Mouse (Mus musculus) heart, embryonic 15.5 days (tissue): ENCODE results near the gene Slc4a5. TPM values are rescaled to one million over a fixed set of nuclear protein-coding genes. Genes with fewer than 3 reads are reported as not detected.

ENCODE experiments used
- ATAC-seq: fragments of 200-750 bp; cut with Nextera tagmentation; replicated peaks from 2 replicates; pipeline ENCODE4 v1.8.0; 2017; ENCODE audit warnings: low read depth, moderate TSS enrichment; ENCODE audit not compliant: insufficient number of reproducible peaks, insufficient read depth, low FRiP score
- H3K27ac ChIP-seq: fragments of 300-500 bp; sonication (generic); 2 replicates; pipeline ENCODE4 v1.5.1; 2015; ENCODE audit warnings: mild to moderate bottlenecking, inconsistent platforms
- H3K27me3 ChIP-seq: fragments of 300-500 bp; sonication (generic); 2 replicates; pipeline ENCODE4 v1.6.1; 2015; ENCODE audit warnings: inconsistent platforms
- H3K36me3 ChIP-seq: fragments of 300-500 bp; sonication (generic); 2 replicates; pipeline ENCODE4 v1.6.1; 2015; ENCODE audit warnings: mild to moderate bottlenecking, inconsistent platforms
- H3K4me1 ChIP-seq: fragments of 300-500 bp; sonication (generic); replicated peaks from 2 replicates; pipeline ENCODE4 v1.6.1; 2015; ENCODE audit warnings: inconsistent platforms
- H3K4me2 ChIP-seq: fragments of 300-500 bp; sonication (generic); 2 replicates; pipeline ENCODE4 v1.6.1; 2015; ENCODE audit warnings: inconsistent platforms, mild to moderate bottlenecking, moderate library complexity
- H3K4me3 ChIP-seq: fragments of 300-500 bp; sonication (generic); 2 replicates; pipeline ENCODE4 v1.5.1; 2015; ENCODE audit warnings: mild to moderate bottlenecking, inconsistent platforms
- H3K9ac ChIP-seq: fragments of 300-500 bp; sonication (generic); 2 replicates; pipeline ENCODE4 v1.6.1; 2015; ENCODE audit warnings: mild to moderate bottlenecking, inconsistent platforms
- H3K9me3 ChIP-seq: fragments of 300-500 bp; sonication (generic); replicated peaks from 2 replicates; pipeline ENCODE4 v1.6.1; 2016; ENCODE audit warnings: inconsistent platforms
- WGBS: fragments of 180-500 bp; shearing (Covaris S2); methylation state at CpG from one replicate; pipeline ENCODE4 v1.1.7; 2015; ENCODE audit warnings: mixed read lengths; 5-methylcytosine and 5-hydroxymethylcytosine counted together
- polyA plus RNA-seq: library from polyadenylated mRNA; unstranded; fragments of >200 nt; fragmentation: Nextera tagmentation; extraction: Ambion mirVana; gene quantifications from 2 replicates; pipeline ENCODE4 v1.2.1, GENCODE M21; 2015

Gene Slc4a5
- polyA plus RNA-seq: 0.22 and 0.28 TPM in 2 replicates

DNA sequence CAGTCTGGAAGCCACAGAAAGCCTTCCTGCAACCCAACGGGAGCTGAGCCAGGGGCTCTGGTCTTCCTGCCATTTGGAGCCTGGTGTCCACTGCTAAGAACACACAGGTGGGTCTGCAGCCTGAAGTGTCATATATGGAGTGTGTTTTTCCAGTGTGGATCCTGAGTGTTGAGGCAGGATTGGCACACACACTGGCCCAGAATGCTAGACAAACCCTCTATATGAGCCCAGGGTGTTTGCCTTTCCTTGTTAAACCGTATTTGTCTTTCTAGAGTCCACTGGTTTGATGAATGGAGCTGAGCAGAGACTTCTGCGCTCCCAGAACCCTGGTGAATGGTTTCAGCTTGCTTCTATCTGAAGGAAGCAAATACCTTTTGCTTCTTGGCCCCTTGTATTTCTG lies at the start of gene Slc4a5:
Gene Slc4a5 (plus strand): TSS at position 15 of the 400 bp plus-strand sequence.
- Histone ChIP-seq H3K4me3 (no peak within 1 kb of the TSS), H3K4me1 (no peaks in the 10 kb centered on the region), H3K36me3 (no peaks in the 10 kb centered on the region), H3K9ac (no peak within 1 kb of the TSS), H3K27ac (no peak within 1 kb of the TSS), H3K4me2 (no peak within 1 kb of the TSS), H3K27me3 (no peaks in the 10 kb centered on the region), H3K9me3 (no peaks in the 10 kb centered on the region)
- WGBS: 64% methylated on average over 3 of the region's 3 CpGs
- ATAC-seq: no peak

DNA sequence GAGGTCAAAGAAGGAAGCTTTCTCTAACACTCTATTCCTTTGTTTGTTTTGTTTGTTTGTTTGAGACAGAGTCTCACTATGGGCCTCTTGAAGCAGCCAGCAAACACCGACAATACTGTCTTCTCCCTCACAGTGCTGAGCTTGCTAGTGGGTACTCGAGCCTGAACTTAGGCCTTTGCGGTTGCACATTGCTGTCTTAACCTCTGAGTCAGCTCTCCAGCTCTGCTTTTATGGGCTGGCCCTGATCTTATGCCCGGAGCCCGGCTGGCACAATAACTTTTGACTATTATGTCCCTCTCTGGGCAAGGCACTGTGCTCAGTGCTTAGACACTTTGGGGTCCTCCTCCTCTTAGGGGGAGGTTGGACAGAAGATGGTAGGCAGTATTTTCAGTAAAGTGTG lies 49.8 kb upstream of the Slc4a5 start:
- Histone ChIP-seq H3K4me3 (no peak overlapping the region), H3K9ac (no peak overlapping the region), H3K27ac (no peak overlapping the region), H3K27me3 (no peaks in the 10 kb centered on the region), H3K4me1 (peaks cover 21% of the 10 kb centered on the region), H3K4me2 (no peak overlapping the region), H3K9me3 (no peaks in the 10 kb centered on the region), H3K36me3 (no peaks in the 10 kb centered on the region)
- 82% methylated on average over 5 of the region's 5 CpGs for WGBS
- no peak for ATAC-seq

DNA sequence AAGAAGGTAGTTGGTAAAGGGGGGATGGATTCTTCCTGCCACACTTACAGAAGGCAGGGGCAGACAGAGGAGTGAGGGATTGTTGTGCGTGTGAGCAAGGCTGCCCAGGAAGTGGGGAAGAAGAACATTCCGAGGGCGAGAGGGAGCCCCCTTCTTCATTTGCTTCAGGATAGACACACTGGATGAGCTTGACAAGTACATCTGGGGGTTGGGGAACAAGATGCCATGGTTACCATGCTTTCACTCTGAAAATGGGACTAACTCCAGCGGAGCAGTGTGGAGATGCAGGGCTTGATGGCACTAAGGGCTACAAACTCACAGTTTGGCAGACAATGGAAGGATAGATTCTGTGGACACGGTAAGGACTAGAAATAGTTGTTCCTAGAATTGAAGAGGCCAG lies 48.6 kb upstream of the Slc4a5 start:
- ATAC-seq: no peak
- no peaks in the 10 kb centered on the region for H3K9me3 ChIP-seq
- H3K27me3 ChIP-seq: no peaks in the 10 kb centered on the region
- H3K9ac ChIP-seq: no peak overlapping the region
- H3K4me2 ChIP-seq: no peak overlapping the region
- no peak overlapping the region for H3K4me3 ChIP-seq
- no peaks in the 10 kb centered on the region for H3K36me3 ChIP-seq
- 74% methylated on average over 5 of the region's 5 CpGs for WGBS
- H3K4me1 ChIP-seq: peaks cover 19% of the 10 kb centered on the region
- H3K27ac ChIP-seq: no peak overlapping the region

DNA sequence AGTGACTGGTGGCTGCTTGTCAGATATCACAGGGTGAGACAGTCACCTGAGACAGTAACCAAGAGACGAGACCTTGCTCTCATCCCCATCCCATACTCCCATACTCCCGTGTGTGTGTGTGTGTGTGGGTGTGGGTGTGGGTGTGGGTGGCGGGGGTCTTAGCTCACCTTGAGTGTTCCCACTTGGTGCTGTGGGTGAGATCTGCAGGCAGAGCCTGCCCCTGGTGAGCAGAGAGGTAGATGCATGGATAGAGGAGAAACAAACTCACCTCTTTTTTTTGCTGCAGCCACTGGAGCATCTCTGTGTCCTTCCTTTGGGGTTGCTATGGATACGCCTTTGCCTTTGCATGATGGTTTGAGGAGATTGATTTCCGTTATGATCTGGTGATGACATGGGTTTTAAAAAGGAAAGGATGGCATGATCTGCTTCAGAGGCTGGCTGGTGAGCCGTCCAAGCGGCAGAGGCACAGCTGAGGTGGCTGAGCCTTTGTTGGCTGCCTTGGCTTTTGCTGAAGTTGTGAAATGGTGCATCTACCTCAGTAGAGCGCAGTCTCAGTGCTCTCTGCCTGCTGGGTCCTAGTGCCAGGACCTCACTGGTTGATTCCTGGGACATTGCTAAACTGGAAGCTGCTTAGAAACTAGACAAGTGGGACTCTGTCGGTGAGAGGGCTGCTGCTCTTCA lies 47.2 kb upstream of the Slc4a5 start:
- H3K4me2 ChIP-seq: no peak overlapping the region
- ATAC-seq: no peak
- H3K9me3 ChIP-seq: no peaks in the 10 kb centered on the region
- H3K27me3 ChIP-seq: no peaks in the 10 kb centered on the region
- H3K4me3 ChIP-seq: no peak overlapping the region
- peaks cover 4% of the 10 kb centered on the region; the same call in 1 of the 2 replicates for H3K36me3 ChIP-seq
- 71% methylated on average over 9 of the region's 9 CpGs for WGBS
- H3K4me1 ChIP-seq: 0 out of 2 replicates have a peak, but pooled peaks cover 8% of the 10 kb centered on the region
- H3K27ac ChIP-seq: no peak overlapping the region
- H3K9ac ChIP-seq: no peak overlapping the region

DNA sequence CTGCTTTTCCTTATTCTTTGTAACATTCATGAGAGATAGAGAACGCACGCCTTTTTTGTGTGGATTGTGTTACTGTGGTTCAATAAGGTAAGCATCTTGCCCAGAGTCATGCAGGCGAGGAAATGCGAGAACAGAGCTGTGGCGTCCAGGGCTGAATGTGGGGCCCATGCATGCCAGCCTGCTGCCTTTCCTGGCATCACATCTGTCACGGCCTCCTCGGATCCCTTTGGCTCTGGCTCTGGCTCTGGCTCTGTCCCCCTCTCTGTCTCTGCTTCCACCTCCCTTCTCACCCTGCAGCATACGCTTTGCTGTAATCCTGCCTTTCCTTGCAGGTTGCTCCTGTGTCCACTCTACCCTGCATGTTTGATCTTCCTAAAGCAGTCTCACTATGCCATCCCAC lies 43.6 kb upstream of the Slc4a5 start:
- no peaks in the 10 kb centered on the region for H3K27me3 ChIP-seq
- WGBS: 81% methylated on average over 8 of the region's 8 CpGs
- no peak overlapping the region for H3K4me2 ChIP-seq
- no peaks in the 10 kb centered on the region for H3K9me3 ChIP-seq
- H3K4me1 ChIP-seq: peaks cover 17% of the 10 kb centered on the region
- ATAC-seq: no peak
- H3K36me3 ChIP-seq: peaks cover 4% of the 10 kb centered on the region; the same call in 1 of the 2 replicates
- H3K4me3 ChIP-seq: no peak overlapping the region
- H3K9ac ChIP-seq: no peak overlapping the region
- no peak overlapping the region for H3K27ac ChIP-seq

DNA sequence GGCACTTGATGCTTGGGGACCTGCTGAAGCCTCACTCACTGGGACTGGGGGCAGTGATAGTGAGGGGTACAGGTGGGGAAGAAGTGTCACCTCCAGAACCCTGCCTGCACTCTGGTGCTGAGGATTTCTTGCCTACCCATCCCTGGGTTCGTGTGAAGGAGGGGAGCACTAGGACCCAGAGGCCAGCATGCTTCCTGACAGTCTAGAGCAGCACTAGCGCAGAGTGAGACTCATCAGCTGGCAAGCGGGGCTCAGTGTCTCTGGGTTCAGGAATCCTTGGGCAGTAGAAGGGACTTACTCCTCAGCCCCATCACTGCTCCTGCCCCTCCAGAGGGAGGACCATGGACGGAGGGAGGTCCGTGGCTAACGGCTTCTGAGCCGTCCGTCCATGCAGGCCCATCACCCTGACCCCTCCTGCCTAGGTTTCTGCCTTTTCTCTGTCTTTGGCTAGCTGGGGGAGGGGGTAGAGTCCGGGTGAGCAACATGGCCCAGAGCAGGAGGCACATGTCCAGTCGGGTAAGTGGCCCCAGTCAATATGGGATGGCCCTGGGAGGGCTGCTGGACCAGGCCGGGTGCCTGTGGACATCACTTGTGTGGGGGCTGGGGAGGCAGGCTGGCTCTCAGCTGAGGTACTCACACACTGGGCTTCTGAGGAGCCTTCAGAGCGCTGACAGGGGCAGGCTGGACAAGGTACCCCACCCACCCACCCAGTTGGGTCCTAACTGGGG lies 40.1 kb upstream of the Slc4a5 start:
- Histone ChIP-seq H3K27me3 (no peaks in the 10 kb centered on the region), H3K9me3 (no peaks in the 10 kb centered on the region), H3K36me3 (peaks cover 27% of the 10 kb centered on the region), H3K27ac (no peak overlapping the region), H3K4me1 (peaks cover 15% of the 10 kb centered on the region), H3K4me2 (peak overlapping the region; percentile 65), H3K9ac (peak overlapping the region; percentile 50), H3K4me3 (peak overlapping the region; percentile 35)
- WGBS: 29% methylated on average over 12 of the region's 12 CpGs
- peak; percentile 42; the same call in 1 of the 2 replicates for ATAC-seq

DNA sequence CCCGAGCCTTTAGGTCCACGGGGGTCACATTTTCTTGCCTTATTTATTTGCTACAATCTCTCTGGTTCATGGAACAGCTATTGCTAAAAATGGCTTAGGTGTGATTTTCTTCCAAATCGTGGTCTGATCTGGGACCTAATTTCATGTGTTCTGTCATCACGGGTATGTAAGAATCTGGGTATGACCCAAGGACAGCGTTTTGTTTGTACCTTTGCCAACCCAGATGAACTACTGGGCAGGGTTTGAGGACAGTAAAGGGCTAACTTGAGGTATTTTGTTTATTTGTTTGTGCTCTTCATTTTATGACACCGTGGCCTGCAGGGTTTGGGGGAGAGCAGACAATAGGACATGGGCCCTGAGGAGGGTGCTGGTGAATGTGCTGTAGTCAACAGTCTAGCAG lies 39.0 kb upstream of the Slc4a5 start:
- H3K27ac ChIP-seq: no peak overlapping the region
- 70% methylated on average over 6 of the region's 6 CpGs for WGBS

DNA sequence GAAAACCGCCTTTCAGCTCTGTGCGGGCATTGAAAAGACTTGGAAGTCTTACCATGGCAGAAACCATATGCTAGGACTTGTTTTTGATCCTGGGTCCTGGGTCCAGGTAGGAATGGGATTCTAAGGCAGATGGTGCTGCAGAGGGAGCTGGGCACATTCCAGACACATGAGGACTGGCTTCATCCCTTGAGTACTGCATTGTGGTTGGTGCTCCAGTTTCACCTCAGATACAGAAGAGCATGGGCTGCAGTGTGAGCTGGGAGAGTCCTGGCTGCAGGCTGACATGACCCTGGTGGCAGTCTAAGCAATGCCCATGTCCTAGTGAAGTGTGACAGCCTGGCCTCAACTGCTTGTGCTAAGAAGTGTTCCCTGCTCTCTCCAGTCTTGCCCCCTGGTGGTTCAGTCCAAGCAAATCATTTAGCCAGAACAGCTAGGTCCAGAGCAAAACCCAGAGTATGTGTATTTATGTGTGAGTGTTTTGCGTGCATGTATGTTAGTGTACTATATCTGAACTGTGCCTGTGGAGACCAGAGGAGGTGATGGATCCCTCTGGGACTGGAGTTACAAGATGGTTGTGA lies 34.7 kb upstream of the Slc4a5 start:
- H3K4me3 ChIP-seq: no peak overlapping the region
- no peak overlapping the region for H3K9ac ChIP-seq
- H3K4me2 ChIP-seq: no peak overlapping the region
- H3K27ac ChIP-seq: no peak overlapping the region
- ATAC-seq: no peak
- no peaks in the 10 kb centered on the region for H3K27me3 ChIP-seq
- H3K36me3 ChIP-seq: peaks cover 32% of the 10 kb centered on the region
- 90% methylated on average over 3 of the region's 3 CpGs for WGBS
- H3K9me3 ChIP-seq: no peaks in the 10 kb centered on the region
- peaks cover 23% of the 10 kb centered on the region for H3K4me1 ChIP-seq

More for the DNA sequence above, 39.0 kb upstream of the Slc4a5 start:
- peaks cover 17% of the 10 kb centered on the region for H3K4me1 ChIP-seq
- H3K9me3 ChIP-seq: no peaks in the 10 kb centered on the region
- H3K36me3 ChIP-seq: peaks cover 30% of the 10 kb centered on the region
- H3K27me3 ChIP-seq: no peaks in the 10 kb centered on the region
- no peak overlapping the region for H3K9ac ChIP-seq
- no peak for ATAC-seq
- no peak overlapping the region for H3K4me2 ChIP-seq
- H3K4me3 ChIP-seq: no peak overlapping the region

DNA sequence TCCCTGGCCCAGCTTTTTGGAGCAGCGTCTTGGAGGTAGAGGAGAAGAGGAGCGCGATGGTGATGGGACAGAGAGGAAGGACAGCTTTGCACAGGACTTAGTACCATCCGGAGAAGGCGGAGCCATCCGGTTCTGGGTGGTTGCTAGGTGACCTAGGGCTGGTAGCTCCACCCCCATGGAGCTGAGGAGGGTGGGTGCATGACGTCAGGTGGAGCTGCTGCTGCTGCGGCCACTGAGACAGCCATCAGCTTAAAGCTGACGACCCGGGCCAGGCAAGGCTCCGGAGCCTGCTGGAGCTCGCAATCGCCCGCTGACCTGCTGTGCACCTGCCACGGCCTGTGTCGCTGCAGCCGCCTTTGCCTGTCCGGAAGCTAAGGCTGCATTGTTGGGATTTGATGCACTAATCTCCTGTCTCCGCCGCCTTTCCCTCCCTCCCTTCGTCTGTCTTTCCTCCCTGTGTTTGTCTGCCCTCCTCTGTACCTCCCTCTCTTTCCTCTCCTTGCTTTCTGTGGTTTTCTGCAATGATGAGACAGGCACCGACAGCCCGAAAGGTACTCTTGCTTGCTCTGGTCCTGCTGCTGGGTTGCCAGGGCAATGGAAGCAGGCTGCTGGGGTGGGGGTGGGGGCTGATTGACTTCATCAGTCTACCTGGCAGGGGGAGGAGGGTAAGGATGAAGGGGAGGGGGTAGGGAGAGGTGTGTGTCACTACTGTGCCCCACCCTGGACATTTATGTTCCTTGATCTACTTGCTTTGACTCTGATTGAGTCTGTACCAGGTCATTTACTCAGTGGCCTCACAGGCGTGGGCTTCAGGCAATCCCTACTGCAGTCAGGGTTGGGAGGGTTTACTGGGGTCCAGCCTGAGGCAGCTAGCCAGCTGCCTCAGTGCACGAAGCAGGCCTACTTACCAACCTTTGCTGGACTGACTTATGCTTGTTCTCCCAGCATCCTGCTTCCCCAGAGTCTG lies 33.5 kb upstream of the Slc4a5 start:
- Histone ChIP-seq H3K9me3 (no peaks in the 10 kb centered on the region), H3K9ac (no peak overlapping the region), H3K27me3 (no peaks in the 10 kb centered on the region), H3K4me1 (peaks cover 20% of the 10 kb centered on the region), H3K36me3 (peaks cover 44% of the 10 kb centered on the region), H3K4me2 (peak overlapping the region; percentile 36), H3K4me3 (0 out of 2 replicates have a peak overlapping the region, but pooled peaks have one; percentile 7), H3K27ac (no peak overlapping the region)
- ATAC-seq: peak; percentile 72; the same call in 1 of the 2 replicates
- WGBS: 27% methylated on average over 25 of the region's 25 CpGs

DNA sequence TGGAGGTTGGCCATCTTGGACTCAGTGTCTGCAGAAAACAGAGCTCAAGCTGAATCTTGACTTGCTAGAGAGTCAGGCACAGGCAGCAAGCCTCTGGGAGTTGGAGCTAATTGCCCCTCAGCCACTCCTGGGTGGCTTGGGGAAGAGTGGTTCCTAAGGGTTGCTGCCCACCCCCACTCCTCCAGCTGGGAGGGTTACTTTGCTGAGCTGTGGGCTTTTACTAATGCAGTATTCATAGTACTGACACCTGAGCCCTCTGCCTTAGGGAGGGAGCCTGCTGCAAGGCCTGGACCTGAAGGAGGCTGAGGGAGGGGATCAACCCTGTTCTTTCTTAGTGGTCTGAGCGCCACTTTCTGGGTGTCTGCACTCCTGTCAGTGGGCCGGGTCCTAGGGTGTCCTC lies 32.7 kb upstream of the Slc4a5 start:
- Histone ChIP-seq H3K36me3 (peaks cover 52% of the 10 kb centered on the region), H3K27me3 (no peaks in the 10 kb centered on the region), H3K4me1 (peaks cover 20% of the 10 kb centered on the region), H3K9ac (no peak overlapping the region), H3K27ac (no peak overlapping the region), H3K9me3 (no peaks in the 10 kb centered on the region), H3K4me2 (no peak overlapping the region), H3K4me3 (no peak overlapping the region)
- ATAC-seq: no peak
- WGBS: 86% methylated on average over 2 of the region's 2 CpGs

DNA sequence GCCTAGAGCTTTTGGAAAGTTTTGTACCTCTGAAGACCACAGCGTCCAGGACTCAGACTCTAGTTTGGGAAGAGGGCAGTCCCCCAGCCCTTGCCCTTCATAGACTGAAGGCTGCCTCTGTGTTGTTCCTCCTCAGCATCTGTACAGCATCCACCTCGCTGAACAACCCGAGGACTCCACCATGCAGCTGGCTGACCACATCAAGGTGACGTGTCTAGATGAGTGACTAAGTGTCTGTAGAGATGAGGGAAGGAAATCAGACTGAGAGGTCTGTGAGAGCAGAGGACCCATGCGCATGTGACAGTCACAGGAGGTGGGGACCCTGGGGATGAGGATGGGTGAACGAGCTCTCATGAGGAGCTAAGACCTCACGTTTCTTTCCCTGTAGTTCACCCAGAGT lies 26.1 kb upstream of the Slc4a5 start:
- WGBS: 84% methylated on average over 7 of the region's 7 CpGs
- ATAC-seq: no peak

More for the DNA sequence above, 26.1 kb upstream of the Slc4a5 start:
- Histone ChIP-seq H3K36me3 (peaks cover 87% of the 10 kb centered on the region), H3K27ac (no peak overlapping the region), H3K9ac (no peak overlapping the region), H3K4me1 (peaks cover 11% of the 10 kb centered on the region), H3K27me3 (no peaks in the 10 kb centered on the region), H3K4me3 (no peak overlapping the region), H3K9me3 (no peaks in the 10 kb centered on the region), H3K4me2 (no peak overlapping the region)
